Mouse (Mus musculus) hindbrain, postnatal 0 days (tissue): ENCODE measurements around the gene Il2rg. TPM values are rescaled to one million over a fixed set of nuclear protein-coding genes. Genes with fewer than 3 reads are reported as not detected.

Source experiments
- ATAC-seq: fragments of 200-750 bp; cut with Nextera tagmentation; 2 replicates; pipeline ENCODE4 v1.8.0; 2017; ENCODE audit warnings: mild to moderate bottlenecking, moderate TSS enrichment, moderate library complexity
- DNase-seq: peaks from one replicate; pipeline ENCODE4 v3.0.0-alpha.2; 2015; ENCODE audit warnings: low spot score
- H3K27ac ChIP-seq: fragments of 300-500 bp; sonication (generic); 2 replicates; pipeline ENCODE4 v1.5.1; 2014; ENCODE audit warnings: mild to moderate bottlenecking
- H3K27me3 ChIP-seq: fragments of 300-500 bp; sonication (generic); 2 replicates; pipeline ENCODE4 v1.6.1; 2014; ENCODE audit warnings: low read length, mixed read lengths; ENCODE audit not compliant: insufficient read depth
- H3K36me3 ChIP-seq: fragments of 300-500 bp; sonication (generic); 2 replicates; pipeline ENCODE4 v1.6.1; 2014; ENCODE audit warnings: low read length, mixed read lengths; ENCODE audit not compliant: insufficient read depth
- H3K4me1 ChIP-seq: fragments of 300-500 bp; sonication (generic); 2 replicates; pipeline ENCODE4 v1.6.1; 2014; ENCODE audit warnings: antibody characterized with exemption, low read length, mixed read lengths; ENCODE audit not compliant: insufficient read depth
- H3K4me2 ChIP-seq: fragments of 300-500 bp; sonication (generic); 2 replicates; pipeline ENCODE4 v1.6.1; 2014; ENCODE audit warnings: low read depth, mild to moderate bottlenecking, low read length, moderate library complexity, mixed read lengths
- H3K4me3 ChIP-seq: fragments of 300-500 bp; sonication (generic); 2 replicates; pipeline ENCODE4 v1.5.1; 2014; ENCODE audit warnings: low read length
- H3K9ac ChIP-seq: fragments of 300-500 bp; sonication (generic); replicated peaks from 2 replicates; pipeline ENCODE4 v1.6.1; 2014; ENCODE audit warnings: mild to moderate bottlenecking, low read length, moderate library complexity, mixed read lengths
- H3K9me3 ChIP-seq: fragments of 300-500 bp; sonication (generic); 2 replicates; pipeline ENCODE4 v1.6.1; 2016; ENCODE audit warnings: low read length, mixed read lengths
- CTCF ChIP-seq: IDR thresholded peaks from 2 replicates; pipeline ENCODE4 v1.5.1; 2016; ENCODE audit warnings: antibody characterized with exemption, control low read depth, low read depth
- WGBS: fragments of 180-500 bp; shearing (Covaris S2); extraction: QIAGEN DNeasy Blood & Tissue Kit; methylation state at CpG from one replicate; pipeline ENCODE4 v1.1.7; 2014; 5-methylcytosine and 5-hydroxymethylcytosine counted together
- polyA plus RNA-seq: library from polyadenylated mRNA; unstranded; fragments of >200 nt; fragmentation: Nextera tagmentation; extraction: Ambion mirVana; gene quantifications from 2 replicates; pipeline ENCODE4 v1.2.1, GENCODE M21; 2015
- total RNA-seq: library from RNA; depleted of rRNA; stranded (reverse); fragments of >200 nt; gene quantifications from 2 replicates; pipeline ENCODE4 v1.2.3, GENCODE M21; 2014

Il2rg gene
- total and polyA plus RNA-seq, 2 experiments from 2014 or later, result 2.7 to 5.8 TPM

DNA sequence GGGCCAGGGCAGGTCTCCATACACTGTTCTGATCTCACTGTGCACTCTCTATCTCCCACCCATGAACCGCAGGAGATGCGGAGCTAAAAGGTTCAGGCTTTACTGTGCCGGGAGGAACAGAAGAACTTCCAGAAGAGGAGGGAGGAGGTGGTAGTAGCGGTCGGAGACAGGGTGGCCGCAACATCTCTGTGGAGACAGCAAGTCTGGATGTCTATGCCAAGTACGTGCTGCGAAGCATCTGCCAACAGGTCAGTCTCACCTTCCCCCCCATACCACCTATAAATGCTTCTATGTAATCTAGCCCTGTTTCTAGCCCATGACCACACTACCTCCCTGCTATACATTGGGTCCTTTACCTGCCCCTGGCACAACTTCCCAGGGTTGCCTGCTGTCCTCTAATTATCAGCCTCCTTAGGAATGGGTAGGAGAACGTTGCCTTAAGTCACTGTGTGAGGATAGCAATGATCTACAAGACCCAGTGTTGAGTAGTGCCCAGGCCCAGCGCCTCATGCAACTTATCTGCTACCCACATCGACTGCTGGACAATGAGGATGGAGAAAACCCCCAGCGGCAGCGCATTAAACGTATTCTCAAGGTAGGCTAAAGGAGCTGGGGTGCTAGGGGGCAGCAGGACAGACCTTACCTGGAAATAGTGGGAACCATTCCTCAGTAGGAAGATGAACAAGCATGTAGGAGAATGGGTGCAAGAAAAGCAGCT is 18.1 kb upstream of the Il2rg start:
- Histone ChIP-seq H3K9ac (no peak overlapping the region), H3K36me3 (peaks cover 17% of the 10 kb centered on the region; the same call in 1 of the 2 replicates), H3K27me3 (no peaks in the 10 kb centered on the region), H3K4me1 (no peaks in the 10 kb centered on the region), H3K9me3 (no peaks in the 10 kb centered on the region), H3K4me2 (no peak overlapping the region), H3K27ac (no peak overlapping the region), H3K4me3 (no peak overlapping the region)
- WGBS, result 91% methylated on average over 14 of the region's 14 CpGs
- ATAC-seq, result no peak
- no peak for TF ChIP-seq CTCF
- DNase-seq, result no peak

DNA sequence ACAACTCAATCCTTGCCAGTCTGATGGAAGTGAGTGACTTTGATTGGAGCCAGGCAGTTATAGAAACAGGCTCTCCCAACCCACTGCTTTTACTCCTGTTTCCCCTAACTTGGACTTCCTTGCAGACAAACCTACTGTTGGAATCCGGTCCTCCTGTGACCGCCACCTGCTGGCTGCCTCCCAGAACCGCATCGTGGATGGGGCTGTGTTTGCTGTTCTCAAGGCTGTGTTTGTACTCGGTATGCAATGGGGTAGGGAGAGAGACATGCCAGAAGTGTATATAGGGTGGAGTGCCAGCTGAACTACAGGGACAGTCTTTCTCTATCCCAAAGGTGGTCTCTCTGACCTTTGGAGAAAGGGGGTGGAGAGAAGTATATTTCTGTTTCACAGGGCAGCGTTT is 17.5 kb upstream of the Il2rg start:
- Histone ChIP-seq H3K27me3 (no peaks in the 10 kb centered on the region), H3K9me3 (no peaks in the 10 kb centered on the region), H3K4me2 (no peak overlapping the region), H3K9ac (no peak overlapping the region), H3K27ac (no peak overlapping the region), H3K4me1 (no peaks in the 10 kb centered on the region), H3K4me3 (no peak overlapping the region), H3K36me3 (peaks cover 16% of the 10 kb centered on the region; the same call in 1 of the 2 replicates)
- ATAC-seq (peak; percentile 49; the same call in 1 of the 2 replicates), DNase-seq (peak; percentile 64)
- TF ChIP-seq CTCF, result peak; percentile 79
- 25% methylated on average over 6 of the region's 6 CpGs for WGBS

DNA sequence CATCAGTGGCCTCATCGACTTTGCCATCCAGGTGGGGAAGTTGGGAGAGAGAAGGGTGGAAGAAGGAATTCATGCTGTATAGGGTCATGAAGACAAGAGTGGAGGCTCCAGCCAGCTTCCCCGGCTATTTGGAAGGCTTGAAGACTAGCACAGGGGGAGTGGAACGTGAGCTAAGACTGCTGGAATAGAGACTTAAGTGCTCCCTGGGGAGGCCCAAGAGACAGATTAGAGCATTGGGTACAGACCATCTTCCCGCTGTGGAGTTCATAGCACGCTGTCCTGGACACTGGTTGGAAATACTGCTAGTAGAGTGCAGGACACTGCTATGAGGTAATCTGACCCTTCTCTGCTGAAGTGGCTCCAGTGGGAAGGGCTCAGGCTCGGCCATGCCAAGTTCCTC is 14.8 kb upstream of the Il2rg start:
- H3K9me3 ChIP-seq, result no peaks in the 10 kb centered on the region
- H3K4me1 ChIP-seq, result no peaks in the 10 kb centered on the region
- no peak overlapping the region for H3K4me2 ChIP-seq
- H3K27ac ChIP-seq, result no peak overlapping the region
- DNase-seq (no peak), ATAC-seq (no peak)
- TF ChIP-seq CTCF, result no peak
- no peak overlapping the region for H3K4me3 ChIP-seq
- H3K9ac ChIP-seq, result no peak overlapping the region
- H3K36me3 ChIP-seq, result peaks cover 8% of the 10 kb centered on the region; the same call in 1 of the 2 replicates
- no peaks in the 10 kb centered on the region for H3K27me3 ChIP-seq
- WGBS, result 74% methylated on average over 6 of the region's 6 CpGs

DNA sequence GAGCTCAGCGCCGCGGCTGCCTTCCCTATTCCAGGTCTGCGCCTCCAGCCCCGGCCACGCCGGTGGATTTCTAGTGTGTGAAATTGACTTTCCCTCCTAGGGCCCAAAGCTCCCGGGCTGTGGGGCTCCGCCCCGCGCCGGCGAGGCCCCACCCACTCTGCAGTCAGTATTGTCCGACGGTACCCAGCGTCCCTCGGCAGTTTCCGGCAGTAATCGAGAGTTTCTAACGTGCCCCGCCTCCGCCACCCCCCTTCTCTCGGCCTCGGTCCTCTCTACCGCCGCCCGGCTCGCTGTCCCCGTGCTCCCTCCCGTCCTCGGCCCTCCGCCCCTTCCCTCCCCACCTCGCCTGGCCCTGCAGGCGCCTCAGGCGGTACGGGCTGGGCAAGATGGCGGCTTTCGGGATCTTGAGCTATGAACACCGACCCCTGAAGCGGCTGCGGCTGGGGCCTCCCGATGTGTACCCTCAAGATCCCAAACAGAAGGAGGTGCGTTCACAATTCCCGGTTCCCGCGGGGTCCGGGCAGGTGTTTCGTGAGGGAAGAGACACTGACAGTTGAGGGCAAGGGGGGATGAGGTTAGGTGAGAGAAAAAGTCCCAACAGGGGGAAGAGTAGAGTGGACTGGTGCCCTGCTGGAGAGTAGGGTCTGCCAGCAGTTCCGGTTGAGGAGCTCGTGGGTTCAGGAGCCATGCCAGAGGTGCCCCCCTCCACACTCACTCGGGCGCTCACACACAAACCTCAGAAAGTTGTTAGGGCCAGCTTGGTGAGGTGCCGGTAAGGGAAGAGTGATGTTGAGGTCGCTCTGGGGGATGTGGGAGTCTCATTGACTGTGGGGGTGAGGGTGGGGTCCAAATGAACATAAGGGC is 6.1 kb upstream of the Il2rg start, which contains the start of gene Med12:
Gene Med12, plus strand, starts transcription at position 156 of the 864 bp plus-strand sequence.
- peak; percentile 98 for ATAC-seq
- no peak for TF ChIP-seq CTCF

DNA sequence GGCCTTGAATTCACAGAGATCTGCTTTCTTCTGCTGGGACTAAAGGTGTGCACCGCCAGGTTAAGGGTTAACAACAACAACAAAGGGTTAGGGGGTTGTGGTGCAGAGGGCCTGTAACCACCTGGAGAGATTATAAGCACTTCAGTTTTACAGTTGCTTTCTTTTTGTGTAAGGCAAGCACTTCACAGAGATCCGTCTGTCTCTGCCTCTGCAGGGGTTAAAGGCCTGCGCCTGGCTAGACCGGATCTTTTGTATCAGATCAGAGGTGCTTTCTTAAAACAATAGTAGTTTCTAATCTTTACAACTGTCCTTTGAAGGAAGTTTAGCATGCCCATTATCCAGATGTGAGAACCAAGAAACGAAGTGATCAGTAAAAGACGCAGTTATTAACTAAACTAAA is 5.4 kb upstream of the Il2rg start:
- 31% methylated on average over 6 of the region's 6 CpGs for WGBS
- Histone ChIP-seq H3K9ac (peak overlapping the region; percentile 62), H3K4me2 (peak overlapping the region; percentile 59), H3K4me1 (no peaks in the 10 kb centered on the region), H3K27me3 (no peaks in the 10 kb centered on the region), H3K9me3 (no peaks in the 10 kb centered on the region), H3K36me3 (no peaks in the 10 kb centered on the region), H3K4me3 (peak overlapping the region; percentile 49), H3K27ac (peak overlapping the region; percentile 73; the same call in 1 of the 2 replicates)
- no peak for DNase-seq
- no peak for TF ChIP-seq CTCF
- ATAC-seq, result no peak

More for the DNA sequence above, 6.1 kb upstream of the Il2rg start, which contains the start of gene Med12:
- no peaks in the 10 kb centered on the region for H3K4me1 ChIP-seq
- H3K27ac ChIP-seq, result peak within 1 kb of the TSS; percentile 73
- peak; percentile 90 for DNase-seq
- H3K4me2 ChIP-seq, result peak within 1 kb of the TSS; percentile 59
- peak within 1 kb of the TSS; percentile 62 for H3K9ac ChIP-seq
- H3K9me3 ChIP-seq, result no peaks in the 10 kb centered on the region
- no peaks in the 10 kb centered on the region for H3K36me3 ChIP-seq
- WGBS, result 25% methylated on average over 54 of the region's 54 CpGs
- peak within 1 kb of the TSS; percentile 49 for H3K4me3 ChIP-seq
- no peaks in the 10 kb centered on the region for H3K27me3 ChIP-seq

DNA sequence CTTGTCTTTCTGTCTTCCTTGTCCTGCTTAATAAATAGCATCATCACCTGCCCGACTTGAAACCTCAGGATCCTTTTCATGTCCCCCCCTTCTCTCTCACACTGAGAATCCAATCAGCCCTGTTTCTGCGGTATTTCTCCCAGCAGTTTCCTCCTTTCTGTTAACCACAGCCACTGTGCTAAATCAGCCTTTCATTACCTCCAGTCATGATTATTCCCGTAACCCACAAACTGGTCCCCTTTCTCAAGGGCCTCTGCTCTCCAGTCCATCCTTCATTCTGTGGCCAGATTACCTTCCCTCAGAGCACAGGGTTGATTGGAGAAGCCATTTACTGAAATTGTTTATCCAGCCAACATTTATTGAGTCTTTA is 685 bp upstream of the Il2rg start, which contains the start of gene Gm20489:
Gene Gm20489, minus strand, starts transcription at position 269 of the 370 bp plus-strand sequence.
- Histone ChIP-seq H3K9me3 (no peaks in the 10 kb centered on the region), H3K9ac (no peak within 1 kb of the TSS), H3K36me3 (no peaks in the 10 kb centered on the region), H3K4me2 (no peak within 1 kb of the TSS), H3K27ac (no peak within 1 kb of the TSS), H3K4me1 (no peaks in the 10 kb centered on the region), H3K27me3 (no peaks in the 10 kb centered on the region), H3K4me3 (no peak within 1 kb of the TSS)
- WGBS, result 56% methylated on average over 3 of the region's 3 CpGs
- no peak for TF ChIP-seq CTCF
- no peak for ATAC-seq
- no peak for DNase-seq
